7 mouse cellular contexts compared by ENCODE assay signal in genomic region chr3:138443465-138443771, GRCm38 (mm10). TPM values are rescaled to one million over a fixed set of nuclear protein-coding genes. Genes with fewer than 3 reads are reported as not detected.
DNase-seq lines count a peak whose midpoint lies in the region; ATAC-seq lines count a peak whose summit lies in the region.

No protein-coding gene starts in this region.

- H3K27ac ChIP-seq in lung, embryonic 16.5 days (ENCODE audit: low read length): peak overlapping the region; percentile 70
- peak overlapping the region; percentile 93 for H3K27ac ChIP-seq in embryonic facial prominence, embryonic 15.5 days (replicated peaks)
- peak overlapping the region; percentile 91 for H3K27ac ChIP-seq in limb, embryonic 12.5 days
- H3K27ac ChIP-seq in stomach, embryonic 14.5 days (ENCODE audit: low read length): peak overlapping the region; percentile 75; the same call in 1 of the 2 replicates

- peak overlapping the region; percentile 91 for H3K9ac ChIP-seq in lung, embryonic 16.5 days (ENCODE audit: low read length)
- H3K9ac ChIP-seq in embryonic facial prominence, embryonic 15.5 days: peak overlapping the region; percentile 75
- H3K9ac ChIP-seq in limb, embryonic 12.5 days (replicated peaks): peak overlapping the region; percentile 90
- peak overlapping the region; percentile 86 for H3K9ac ChIP-seq in stomach, embryonic 14.5 days (replicated peaks; ENCODE audit: low read depth, low read length)

- no peaks in the 10 kb centered on the region for H3K9me3 ChIP-seq in lung, embryonic 16.5 days (ENCODE audit: control insufficient read depth, low read length)
- no peaks in the 10 kb centered on the region for H3K9me3 ChIP-seq in embryonic facial prominence, embryonic 15.5 days (replicated peaks)
- H3K9me3 ChIP-seq in limb, embryonic 12.5 days: no peaks in the 10 kb centered on the region
- H3K9me3 ChIP-seq in stomach, embryonic 14.5 days (ENCODE audit: control insufficient read depth, low read depth, low read length): no peaks in the 10 kb centered on the region

- peaks cover 9% of the 10 kb centered on the region for H3K4me1 ChIP-seq in lung, embryonic 16.5 days (replicated peaks; ENCODE audit: control insufficient read depth, insufficient read depth, low read length)
- H3K4me1 ChIP-seq in embryonic facial prominence, embryonic 15.5 days: peaks cover 16% of the 10 kb centered on the region
- peaks cover 12% of the 10 kb centered on the region for H3K4me1 ChIP-seq in limb, embryonic 12.5 days (replicated peaks)
- 0 out of 2 replicates have a peak, but pooled peaks cover 6% of the 10 kb centered on the region for H3K4me1 ChIP-seq in stomach, embryonic 14.5 days (ENCODE audit: control insufficient read depth, insufficient read depth, low read length)

- peak overlapping the region; percentile 96 for H3K4me3 ChIP-seq in lung, embryonic 16.5 days (ENCODE audit: low read length)
- peak overlapping the region; percentile 92 for H3K4me3 ChIP-seq in embryonic facial prominence, embryonic 15.5 days (replicated peaks)
- peak overlapping the region; percentile 78 for H3K4me3 ChIP-seq in limb, embryonic 12.5 days (replicated peaks)
- peak overlapping the region; percentile 86 for H3K4me3 ChIP-seq in stomach, embryonic 14.5 days (ENCODE audit: low read depth, low read length)

- peaks cover 12% of the 10 kb centered on the region for H3K36me3 ChIP-seq in lung, embryonic 16.5 days (ENCODE audit: control insufficient read depth, insufficient read depth, low read length)
- H3K36me3 ChIP-seq in embryonic facial prominence, embryonic 15.5 days: peaks cover 32% of the 10 kb centered on the region
- H3K36me3 ChIP-seq in limb, embryonic 12.5 days: peaks cover 37% of the 10 kb centered on the region
- H3K36me3 ChIP-seq in stomach, embryonic 14.5 days (ENCODE audit: control insufficient read depth, insufficient read depth, low read length): peaks cover 22% of the 10 kb centered on the region

- WGBS in lung, embryonic 16.5 days: 3% methylated on average over 9 of the region's 9 CpGs
- WGBS in embryonic facial prominence, embryonic 15.5 days: 2% methylated on average over 9 of the region's 9 CpGs
- 5% methylated on average over 9 of the region's 9 CpGs for WGBS in limb, embryonic 12.5 days
- under 1% methylated on average over 9 of the region's 9 CpGs for WGBS in stomach, embryonic 14.5 days

- no peak for DNase-seq in lung, postnatal 25 days (ENCODE audit: low spot score)
- DNase-seq in adrenal gland, adult (ENCODE audit: inconsistent age in 2 of 2, low spot score in 1 of 2): no peak
- no peak for DNase-seq in ovary, adult 18-20 months (ENCODE audit: low spot score)

- ATAC-seq in lung, embryonic 16.5 days (ENCODE audit: low read depth): 0 out of 2 replicates have a peak, but pooled peaks have one; percentile 0
- ATAC-seq in embryonic facial prominence, embryonic 15.5 days (ENCODE audit: insufficient number of reproducible peaks, low FRiP score, low TSS enrichment, low read depth): no peak
- no peak for ATAC-seq in limb, embryonic 12.5 days (ENCODE audit: insufficient number of reproducible peaks, insufficient read depth, low FRiP score, low TSS enrichment, low read depth)
- no peak for ATAC-seq in stomach, embryonic 14.5 days (ENCODE audit: insufficient number of reproducible peaks, insufficient read depth, low FRiP score, low read depth)

- H3K4me2 ChIP-seq in lung, embryonic 16.5 days (ENCODE audit: low read depth, low read length): peak overlapping the region; percentile 74
- H3K4me2 ChIP-seq in embryonic facial prominence, embryonic 15.5 days (replicated peaks): peak overlapping the region; percentile 93
- peak overlapping the region; percentile 75 for H3K4me2 ChIP-seq in limb, embryonic 12.5 days
- H3K4me2 ChIP-seq in stomach, embryonic 14.5 days (replicated peaks; ENCODE audit: low read depth, low read length): peak overlapping the region; percentile 66

- H3K27me3 ChIP-seq in lung, embryonic 16.5 days (ENCODE audit: control insufficient read depth, insufficient read depth, low read depth, low read length): no peaks in the 10 kb centered on the region
- no peaks in the 10 kb centered on the region for H3K27me3 ChIP-seq in embryonic facial prominence, embryonic 15.5 days
- H3K27me3 ChIP-seq in limb, embryonic 12.5 days: no peaks in the 10 kb centered on the region
- H3K27me3 ChIP-seq in stomach, embryonic 14.5 days (ENCODE audit: control insufficient read depth, insufficient read depth, low read length): no peaks in the 10 kb centered on the region

RNA-seq across cellular contexts. Expression of gene Adh5, which starts 0.5 kb away (rescaled TPM):
- polyA plus RNA-seq in lung, embryonic 16.5 days (2015; fragmentation: Nextera tagmentation; extraction: Ambion mirVana): 212 and 215 TPM in 2 replicates
- 157 and 161 TPM in 2 replicates for polyA plus RNA-seq in embryonic facial prominence, embryonic 15.5 days (2015; fragmentation: Nextera tagmentation; extraction: Ambion mirVana)
- 207 and 222 TPM in 2 replicates for polyA plus RNA-seq in limb, embryonic 12.5 days (2016; fragmentation: Nextera tagmentation; extraction: Ambion mirVana)
- 191 and 206 TPM in 2 replicates for polyA plus RNA-seq in stomach, embryonic 14.5 days (2014; fragmentation: Nextera tagmentation; extraction: Ambion mirVana)

RNA-seq across cellular contexts. Expression of gene Adh4, which starts 28.2 kb away (rescaled TPM):
- not detected in 2 replicates for polyA plus RNA-seq in lung, embryonic 16.5 days (2015; fragmentation: Nextera tagmentation; extraction: Ambion mirVana)
- not detected in 2 replicates for polyA plus RNA-seq in embryonic facial prominence, embryonic 15.5 days (2015; fragmentation: Nextera tagmentation; extraction: Ambion mirVana)
- not detected in 2 replicates for polyA plus RNA-seq in limb, embryonic 12.5 days (2016; fragmentation: Nextera tagmentation; extraction: Ambion mirVana)
- polyA plus RNA-seq in stomach, embryonic 14.5 days (2014; fragmentation: Nextera tagmentation; extraction: Ambion mirVana): not detected in 2 replicates

RNA-seq across cellular contexts. Expression of gene Metap1, which starts 45.9 kb away (rescaled TPM):
- polyA plus RNA-seq in lung, embryonic 16.5 days (2015; fragmentation: Nextera tagmentation; extraction: Ambion mirVana): 46.6 and 48.2 TPM in 2 replicates
- 38.0 and 40.3 TPM in 2 replicates for polyA plus RNA-seq in embryonic facial prominence, embryonic 15.5 days (2015; fragmentation: Nextera tagmentation; extraction: Ambion mirVana)
- polyA plus RNA-seq in limb, embryonic 12.5 days (2016; fragmentation: Nextera tagmentation; extraction: Ambion mirVana): 44.1 and 44.2 TPM in 2 replicates
- polyA plus RNA-seq in stomach, embryonic 14.5 days (2014; fragmentation: Nextera tagmentation; extraction: Ambion mirVana): 59.6 and 66.2 TPM in 2 replicates
